Mouse (Mus musculus): ENCODE data around the gene OR5BS1P.
A peak's percentile ranks its signal among the peaks of the same experiment; 100 is the strongest.

DNA sequence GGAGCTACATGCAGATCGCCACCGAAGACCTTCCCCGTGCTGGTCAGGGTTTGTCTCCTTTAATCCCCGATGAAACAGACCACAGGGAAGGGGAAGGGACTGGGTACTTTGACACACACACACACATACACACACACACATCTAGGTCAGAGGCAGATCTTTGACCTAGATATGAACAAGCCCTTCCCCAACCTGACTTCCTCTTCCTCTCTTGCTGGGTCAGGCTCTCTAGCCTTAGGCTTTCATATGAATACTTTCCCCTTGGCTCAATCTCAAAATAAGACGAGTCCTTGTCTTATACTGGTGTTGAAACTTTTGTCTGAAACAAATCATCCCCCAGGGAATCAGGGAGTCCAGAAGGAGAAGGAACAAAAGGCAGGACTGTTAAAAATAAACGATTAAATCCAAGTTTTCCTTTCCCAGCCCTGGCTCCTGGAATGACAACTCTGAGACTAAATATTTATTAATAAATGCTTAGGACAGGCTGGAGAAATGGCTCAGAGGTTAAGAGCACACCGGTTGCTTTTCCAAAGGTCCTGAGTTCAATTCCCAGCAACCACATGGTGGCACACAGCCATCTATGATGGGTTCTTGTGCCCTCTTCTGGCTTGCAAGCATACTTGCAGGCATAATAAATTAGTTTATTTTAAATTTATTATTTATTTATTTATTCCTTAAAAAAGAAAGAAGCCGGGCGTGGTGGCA lies 36.7 kb downstream of the OR5BS1P start:
- TF ChIP-seq EP300 (IDR thresholded peaks at IDR 0.05), result no peak
- TF ChIP-seq CTCF (IDR thresholded peaks at IDR 0.05), result peak; percentile 18; the same call in 1 of the 2 replicates

Data from lung, postnatal 0 days (tissue).